Mouse (Mus musculus) naive thymus-derived CD4-positive, alpha-beta T cell, adult 2 months (primary cell): ENCODE results near the gene Dnajc17.

ENCODE experiments used
- DNase-seq: peaks from one replicate; pipeline ENCODE4 v3.0.0-alpha.2; 2011; ENCODE audit warnings: low read depth

Dnajc17 gene

GRCm38 (mm10) chr2:119198049-119198448 is 10.5 kb downstream of the Dnajc17 start:
- no peak for DNase-seq

- no peak for DNase-seq
Observed at GRCm38 (mm10) chr2:119197493-119197892, 11.1 kb downstream of the Dnajc17 start.

GRCm38 (mm10) chr2:119196316-119197108 is 12.1 kb downstream of the Dnajc17 start:
- DNase-seq = no peak

GRCm38 (mm10) chr2:119194140-119194539 is 14.5 kb downstream of the Dnajc17 start:
- no peak for DNase-seq

- DNase-seq = no peak
Observed at GRCm38 (mm10) chr2:119190969-119191368, 17.6 kb downstream of the Dnajc17 start.

GRCm38 (mm10) chr2:119189029-119189710 is 19.4 kb downstream of the Dnajc17 start:
- DNase-seq = peak; percentile 88

GRCm38 (mm10) chr2:119182914-119183313 is 25.7 kb downstream of the Dnajc17 start:
- DNase-seq = no peak

- DNase-seq = no peak
Observed at GRCm38 (mm10) chr2:119177384-119177939, 31.1 kb downstream of the Dnajc17 start.

- DNase-seq = no peak
Observed at GRCm38 (mm10) chr2:119176761-119177160, 31.8 kb downstream of the Dnajc17 start.

GRCm38 (mm10) chr2:119175614-119176013 is 33.0 kb downstream of the Dnajc17 start:
- DNase-seq = no peak

GRCm38 (mm10) chr2:119174866-119175265 is 33.7 kb downstream of the Dnajc17 start:
- no peak for DNase-seq

- DNase-seq = no peak
Observed at GRCm38 (mm10) chr2:119173991-119174651, 34.5 kb downstream of the Dnajc17 start, which contains the start of gene Gm14137. Gene Gm14137 (plus strand): TSS chr2:119174509.

- no peak for DNase-seq
Observed at GRCm38 (mm10) chr2:119172862-119173576, 35.6 kb downstream of the Dnajc17 start.

GRCm38 (mm10) chr2:119172446-119172845 is 36.1 kb downstream of the Dnajc17 start:
- no peak for DNase-seq

- DNase-seq = no peak
Observed at GRCm38 (mm10) chr2:119171574-119171973, 37.0 kb downstream of the Dnajc17 start.

- no peak for DNase-seq
Observed at GRCm38 (mm10) chr2:119170282-119170681, 38.3 kb downstream of the Dnajc17 start.

- DNase-seq = no peak
Observed at GRCm38 (mm10) chr2:119167866-119168256, 40.7 kb downstream of the Dnajc17 start.

- peak; percentile 52 for DNase-seq
Observed at GRCm38 (mm10) chr2:119166901-119167865, 41.4 kb downstream of the Dnajc17 start, which contains the start of gene Gchfr. Gene Gchfr (plus strand): TSS chr2:119167773.

- DNase-seq = no peak
Observed at GRCm38 (mm10) chr2:119165401-119165800, 43.2 kb downstream of the Dnajc17 start.

GRCm38 (mm10) chr2:119163999-119164398 is 44.6 kb downstream of the Dnajc17 start:
- no peak for DNase-seq
